Mouse (Mus musculus) megakaryocyte, adult 5-6 weeks (primary cell): Measurements from ENCODE around the gene Nvl. TPM values are rescaled to one million over a fixed set of nuclear protein-coding genes. Genes with fewer than 3 reads are reported as not detected.

ENCODE experiments used
- ATAC-seq: 2 replicates; pipeline ENCODE4 v1.8.0; 2016; ENCODE audit warnings: mild to moderate bottlenecking, inconsistent platforms; ENCODE audit not compliant: poor library complexity, severe bottlenecking
- total RNA-seq, 2 experiments: library from RNA; stranded (forward) in 1 of 2; stranded (reverse) in 1 of 2; fragments of 153-499, 151-499 nt in 1 of 2; fragments of 221-1000, 200-1000 nt in 1 of 2; gene quantifications; 2 replicates each; pipeline versions ENCODE4 v1.2.3 to v1.2.4; 2015 to 2017

Gene Nvl
- 19.8 and 22.7 TPM in 2 replicates for total RNA-seq (2015)
- total RNA-seq (2017), result 14.0 and 18.1 TPM in 2 replicates

DNA sequence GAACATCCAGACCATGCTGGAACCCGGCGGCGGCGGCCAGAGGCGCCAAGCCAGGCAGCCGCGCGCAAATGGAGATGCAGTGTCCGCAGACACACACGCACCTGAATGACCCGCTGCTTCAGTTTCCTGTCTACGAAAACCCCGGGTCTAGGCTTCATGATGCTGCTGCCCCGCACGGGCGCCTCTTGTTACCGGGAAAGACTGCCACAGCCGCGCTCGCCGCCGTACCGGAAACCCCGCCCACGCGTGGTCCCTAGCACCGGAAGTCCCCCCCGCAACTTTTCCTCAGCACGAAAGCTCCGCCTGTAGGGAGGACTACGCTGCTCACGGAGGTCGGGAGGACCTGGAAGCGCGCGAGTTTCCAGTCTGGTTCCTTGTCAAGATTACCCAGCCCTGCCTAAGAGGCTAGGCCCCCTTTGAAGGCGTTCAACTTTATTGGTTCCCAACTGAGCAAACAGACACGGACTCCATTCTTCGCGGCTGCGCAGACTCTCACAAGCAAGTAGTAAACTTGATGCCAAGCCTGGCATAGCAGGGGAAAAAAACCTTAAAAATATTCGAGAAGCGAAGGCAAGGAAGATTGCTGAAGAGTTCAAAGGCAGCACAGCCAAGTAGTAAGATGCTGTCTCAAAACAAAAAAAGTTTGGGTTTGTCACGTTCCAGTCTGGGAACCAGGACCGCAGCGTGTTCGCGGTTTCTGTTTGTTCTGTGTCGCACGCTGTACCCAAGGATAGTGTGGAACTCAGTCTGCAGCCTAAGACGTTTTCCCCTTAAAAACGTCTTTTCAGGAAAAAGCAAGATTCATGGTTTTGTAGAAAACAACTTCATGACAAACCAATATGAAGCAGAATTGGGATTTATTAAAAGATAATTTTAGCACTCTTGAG is at the start of gene Nvl, which contains the start of gene Cnih4:
Gene Nvl, minus strand, starts transcription at position 255 of the 887 bp plus-strand sequence.
Gene Cnih4, plus strand, starts transcription at position 744 of the 887 bp plus-strand sequence.
- ATAC-seq, result peak; percentile 96

DNA sequence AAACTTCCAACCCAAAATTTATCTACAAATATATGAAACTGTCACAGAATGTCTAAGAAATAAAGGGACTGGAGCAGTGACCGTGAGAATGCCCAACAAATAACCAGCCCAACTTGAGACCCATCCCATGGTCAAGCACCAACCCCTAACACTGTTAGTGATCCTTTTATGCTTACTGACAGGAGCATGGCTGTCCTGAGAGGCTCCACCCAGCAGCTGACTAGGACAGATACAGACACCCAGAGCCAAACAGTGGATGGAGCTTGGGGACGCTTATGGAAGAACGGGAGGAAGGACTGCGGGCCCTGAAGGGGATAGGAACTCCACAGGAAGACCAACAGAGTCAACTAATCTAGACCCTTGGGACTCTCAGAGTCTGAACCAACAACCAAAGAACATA is 44.9 kb upstream of the Nvl start:
- no peak for ATAC-seq

DNA sequence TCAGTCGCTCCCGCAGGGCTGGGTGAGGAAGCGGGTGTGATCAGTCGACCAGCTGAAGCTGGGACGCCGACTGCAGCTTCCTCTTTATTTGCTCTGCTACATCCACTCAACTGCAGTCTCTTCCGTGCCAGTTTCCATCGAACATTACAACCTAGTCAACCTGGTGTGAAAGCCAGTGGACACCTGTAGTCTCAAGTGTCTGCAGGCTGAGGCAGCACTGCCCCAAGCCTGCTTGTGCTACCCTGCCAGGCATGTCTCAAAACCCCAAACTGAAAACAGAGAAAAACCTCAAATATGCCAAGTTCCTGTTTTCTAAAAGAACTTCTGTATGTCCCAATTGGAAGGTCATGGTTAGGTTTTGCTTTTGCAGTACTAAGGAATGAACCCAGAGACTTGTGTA is 26.2 kb upstream of the Nvl start:
- peak; percentile 93 for ATAC-seq

DNA sequence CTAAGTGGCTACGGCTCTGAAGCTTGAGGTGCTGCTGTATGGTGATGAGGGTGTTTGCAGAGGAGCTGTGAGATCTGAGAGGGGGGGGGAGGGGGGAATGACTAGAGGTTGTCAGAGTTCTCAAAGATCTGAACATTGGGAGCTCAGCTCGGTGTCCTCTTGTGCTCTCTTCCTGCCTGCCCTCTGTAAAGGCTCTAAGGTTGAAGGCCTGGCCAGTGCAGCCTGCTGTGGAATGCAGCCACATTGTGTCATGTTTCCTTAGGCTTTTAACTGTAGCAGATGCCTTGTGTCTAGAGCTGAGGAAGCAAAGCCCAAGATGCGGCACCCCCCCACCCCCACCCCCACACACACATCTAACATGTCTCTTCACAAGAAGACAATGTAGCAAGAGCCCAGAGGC is 24.4 kb upstream of the Nvl start:
- no peak for ATAC-seq

DNA sequence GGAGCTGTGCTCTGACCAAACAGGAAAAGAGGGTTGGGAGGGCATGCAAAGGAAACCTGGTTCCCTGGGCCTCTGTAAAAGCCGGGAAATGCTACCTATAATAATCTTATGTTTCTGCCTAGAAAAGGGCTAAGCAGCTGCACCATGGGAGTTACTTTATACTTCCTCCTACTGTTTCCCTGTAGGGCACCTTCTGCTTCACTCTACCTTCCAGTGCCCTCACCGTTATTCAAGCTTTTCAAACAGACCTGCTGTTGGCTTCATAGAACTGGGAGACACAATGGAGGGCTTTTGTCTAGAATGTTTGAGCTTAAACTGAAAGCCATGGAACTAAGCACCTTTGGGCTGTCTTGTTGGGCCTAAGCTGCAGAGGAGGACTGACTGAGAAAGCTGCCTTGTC is 23.8 kb upstream of the Nvl start:
- no peak for ATAC-seq

DNA sequence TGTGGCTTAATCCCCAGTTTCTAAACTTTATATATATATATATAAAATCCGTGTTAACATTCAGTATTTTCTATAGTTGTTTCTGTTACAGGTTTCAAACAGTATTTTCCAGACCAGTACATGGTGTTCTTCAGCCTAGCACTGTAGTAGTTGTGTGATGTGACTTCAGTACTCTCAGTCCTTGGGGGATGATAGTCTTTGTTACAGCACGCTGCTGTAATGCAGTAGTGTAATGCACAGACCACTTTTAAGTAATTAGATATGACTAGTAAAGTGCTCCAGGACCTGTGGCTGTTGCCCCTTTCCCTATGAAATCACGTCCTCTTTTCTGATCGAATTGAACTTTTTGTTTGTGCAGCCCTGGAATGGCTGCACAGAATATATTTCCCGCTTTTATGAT is 7.5 kb upstream of the Nvl start:
- ATAC-seq, result no peak

DNA sequence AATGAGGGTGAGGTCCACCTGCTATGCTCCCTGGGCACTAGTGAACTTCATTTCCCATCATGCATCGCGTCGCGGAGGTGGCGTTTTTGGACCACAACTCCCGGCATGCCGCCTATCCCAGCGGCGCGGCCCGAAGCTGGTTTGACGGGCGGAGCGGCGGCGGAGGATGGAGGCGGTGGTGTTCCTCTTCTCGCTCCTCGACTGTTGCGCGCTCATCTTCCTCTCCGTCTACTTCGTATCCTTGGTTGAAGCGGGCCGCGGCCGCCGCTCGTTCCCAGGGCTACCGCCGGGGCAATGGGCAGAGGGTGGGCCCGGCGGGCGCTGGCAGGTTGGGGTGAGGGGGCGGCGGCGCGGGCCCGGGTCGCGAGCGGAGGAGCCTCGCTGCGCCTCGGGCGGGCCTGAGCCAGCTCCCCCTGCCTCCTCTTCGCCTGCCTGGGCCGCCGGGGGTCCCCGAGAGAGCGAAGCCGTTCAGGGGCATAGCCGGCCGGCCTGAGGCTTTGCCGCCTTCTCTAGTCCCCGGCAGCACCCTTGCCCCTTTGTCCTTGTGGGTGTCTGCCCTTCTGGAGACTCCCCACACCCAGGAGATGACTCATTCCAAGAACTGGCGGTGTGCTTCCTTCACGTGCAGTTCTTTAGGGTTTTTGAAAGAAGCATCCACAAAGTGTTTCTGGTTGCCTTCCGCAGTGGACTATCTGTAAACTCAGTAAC is 7.0 kb upstream of the Nvl start:
- peak; percentile 99 for ATAC-seq

DNA sequence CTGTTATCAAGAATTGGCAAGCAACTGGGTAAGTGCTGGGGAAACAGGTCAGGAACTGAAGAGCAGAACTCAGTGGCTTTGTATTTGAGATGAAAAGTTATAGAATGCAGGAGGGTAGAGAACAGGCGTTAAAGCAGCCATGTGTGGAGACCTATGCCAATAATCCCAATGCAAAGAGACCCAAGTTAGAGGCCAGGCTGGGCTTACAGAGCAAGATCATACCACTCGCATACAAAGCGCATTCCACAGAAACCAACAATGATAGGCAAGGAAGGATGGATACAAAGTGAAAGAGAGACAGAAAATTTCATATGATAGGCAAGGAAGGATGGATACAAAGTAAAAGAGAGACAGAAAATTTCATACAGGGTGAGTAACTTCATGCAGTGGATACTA is 6.4 kb upstream of the Nvl start:
- ATAC-seq, result no peak

DNA sequence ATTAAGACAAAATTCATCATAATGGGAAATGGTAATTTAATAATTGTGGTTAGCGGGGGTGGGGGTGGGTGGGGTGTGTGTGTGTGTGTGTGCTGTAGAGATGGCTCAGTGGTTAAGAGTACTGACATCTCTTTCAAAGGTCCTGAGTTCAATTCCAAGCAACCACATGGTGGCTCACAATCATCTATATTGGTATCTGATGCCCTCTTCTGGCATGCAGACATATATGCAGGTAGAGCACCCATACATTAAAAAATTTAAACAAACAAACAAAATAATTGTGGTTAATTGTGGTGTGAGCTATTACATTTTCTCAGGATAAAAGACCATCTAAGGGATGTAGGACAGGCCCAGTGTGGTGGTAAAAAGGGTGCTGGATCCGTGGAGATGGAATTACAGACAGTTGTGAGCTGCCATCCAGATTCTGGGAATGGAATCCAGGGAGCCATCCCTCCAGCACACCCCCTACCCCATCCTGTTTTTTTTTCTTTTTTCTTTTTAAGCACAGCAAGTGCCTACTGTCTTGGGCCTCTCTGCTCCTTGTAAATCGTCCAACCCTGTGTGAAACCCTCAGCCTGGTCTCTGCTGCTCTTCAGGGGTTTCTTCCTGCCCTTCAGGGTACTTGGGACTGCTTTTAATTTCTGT is 5.5 kb upstream of the Nvl start:
- ATAC-seq, result no peak

DNA sequence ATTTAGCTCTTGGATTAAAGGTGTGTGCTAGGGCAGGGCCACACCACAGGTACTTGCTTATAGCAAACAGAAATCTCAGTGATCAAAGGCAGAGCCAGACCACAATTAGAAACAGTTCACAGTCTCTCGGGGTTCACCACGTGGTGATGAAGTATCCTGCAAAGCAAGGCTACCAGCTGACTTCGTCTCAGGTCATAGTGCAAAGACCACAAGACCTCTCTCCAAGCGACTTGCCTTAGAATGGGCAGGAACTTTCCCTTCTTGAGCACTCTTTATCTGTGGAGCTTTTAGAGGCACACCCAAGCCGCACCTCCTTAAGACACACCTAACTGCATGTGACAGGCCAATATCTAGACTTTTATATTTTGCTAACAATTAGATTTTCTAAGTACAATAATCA is 4.5 kb upstream of the Nvl start:
- ATAC-seq, result no peak

DNA sequence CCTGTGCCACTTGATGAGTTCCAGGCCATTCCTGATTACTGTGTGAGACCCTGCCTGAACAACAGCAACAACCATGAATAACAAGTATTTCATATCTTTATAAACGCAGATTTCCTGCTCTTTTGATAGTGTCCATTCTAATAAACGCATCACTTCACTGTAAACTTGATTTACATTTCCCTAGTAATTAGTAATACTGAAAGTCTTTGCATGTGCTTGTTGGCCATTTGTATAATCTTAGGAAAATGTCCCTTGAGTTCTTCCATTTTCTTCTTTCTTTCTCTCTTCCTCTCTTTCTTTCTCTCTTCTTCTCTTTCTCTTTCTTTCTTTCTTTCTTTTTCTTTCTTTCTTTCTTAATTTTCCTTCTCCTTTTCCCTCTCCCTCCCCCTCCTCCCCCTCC is 2.2 kb upstream of the Nvl start:
- ATAC-seq, result no peak

DNA sequence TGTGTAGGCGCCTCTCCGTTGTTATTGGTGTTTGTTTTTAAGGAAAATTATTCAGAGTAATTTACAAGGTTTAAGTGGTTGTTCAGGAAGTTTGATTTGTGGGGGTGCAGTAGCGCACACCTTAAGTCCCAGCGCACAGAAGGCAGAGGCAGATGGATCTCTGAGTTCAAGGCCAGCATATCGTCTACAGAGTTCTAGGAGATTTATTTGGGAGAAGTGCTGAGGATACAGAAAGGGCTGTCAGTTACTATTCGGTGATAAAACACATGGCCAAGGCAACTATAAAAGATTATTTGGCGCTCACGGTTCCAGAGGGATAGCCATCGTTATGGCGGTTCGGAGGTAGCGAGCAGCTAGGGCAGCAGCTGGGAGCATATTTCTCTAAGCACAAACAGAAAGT is 962 bp upstream of the Nvl start:
- no peak for ATAC-seq

DNA sequence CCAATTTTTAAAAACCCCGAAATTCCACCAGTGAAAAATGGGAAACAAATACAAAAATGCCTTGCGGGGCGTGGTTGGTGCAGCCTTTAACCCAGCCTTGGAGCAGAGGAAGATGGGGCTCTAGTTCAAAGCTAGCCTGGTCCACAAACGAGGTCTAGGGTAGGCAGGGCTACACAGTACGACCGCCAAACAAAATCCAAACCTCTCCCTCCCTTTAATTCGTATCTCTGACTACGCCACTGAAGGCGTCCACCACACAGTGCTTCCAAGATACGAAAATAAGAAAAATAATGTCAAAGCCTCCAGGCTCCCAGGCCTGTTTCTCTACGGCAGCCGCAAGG is 425 bp downstream of the Nvl start:
- peak; percentile 14; the same call in 1 of the 2 replicates for ATAC-seq

DNA sequence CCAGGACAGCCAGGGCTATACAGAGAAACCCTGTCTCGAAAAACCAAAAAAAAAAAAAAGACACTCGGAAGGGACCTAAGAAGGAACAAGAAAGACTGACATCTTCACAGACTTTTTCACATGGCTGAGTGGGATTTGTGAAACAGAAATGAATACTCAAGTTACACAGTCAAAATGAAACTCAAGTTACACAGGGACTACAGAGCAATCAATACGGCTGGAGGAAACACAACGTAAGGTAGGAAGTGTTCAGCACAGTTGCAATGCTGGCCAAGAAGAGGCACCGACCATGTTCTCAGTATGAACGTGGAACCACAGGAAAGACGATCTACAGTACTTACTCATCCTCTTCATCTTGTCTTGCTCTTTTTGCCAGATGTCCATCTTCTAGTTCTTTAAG is 5.3 kb downstream of the Nvl start:
- ATAC-seq, result no peak

DNA sequence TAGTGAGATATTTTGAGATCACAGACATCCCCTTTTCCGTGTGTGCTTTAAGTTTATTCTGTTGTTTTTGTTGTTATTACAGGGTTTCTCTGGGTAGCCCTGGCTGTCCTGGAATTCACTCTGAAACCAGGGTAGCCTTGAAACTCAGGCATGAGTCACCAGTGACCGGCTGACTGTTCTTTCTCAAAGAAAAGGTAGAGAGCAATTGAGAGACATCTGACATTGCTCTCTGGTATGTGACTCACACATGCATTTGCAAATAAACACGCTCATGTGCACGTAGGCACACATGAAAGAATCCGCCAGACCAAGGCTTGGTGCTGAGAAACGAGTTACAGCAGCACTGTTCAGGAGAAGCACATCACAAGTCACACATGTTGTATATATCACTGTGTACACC is 12.1 kb downstream of the Nvl start:
- ATAC-seq, result no peak

DNA sequence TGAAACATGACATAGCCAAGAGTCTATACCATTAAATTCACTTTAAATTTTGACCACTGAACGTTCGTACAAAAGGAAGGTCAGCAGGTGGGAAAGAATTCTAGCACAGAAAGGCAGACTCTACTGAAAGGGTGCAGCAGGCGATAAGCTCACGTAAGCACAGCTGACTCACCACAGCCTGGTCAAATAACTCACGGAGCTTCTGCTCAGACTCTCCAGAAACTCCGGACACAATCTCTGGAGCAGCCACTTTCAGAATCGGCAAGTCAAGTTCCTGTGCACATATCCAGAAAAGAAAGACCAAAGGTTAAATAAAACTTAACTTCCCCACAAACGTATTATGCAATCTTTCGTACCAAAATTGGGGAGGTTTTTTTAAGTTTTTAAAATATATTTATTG is 17.2 kb downstream of the Nvl start:
- ATAC-seq, result no peak

DNA sequence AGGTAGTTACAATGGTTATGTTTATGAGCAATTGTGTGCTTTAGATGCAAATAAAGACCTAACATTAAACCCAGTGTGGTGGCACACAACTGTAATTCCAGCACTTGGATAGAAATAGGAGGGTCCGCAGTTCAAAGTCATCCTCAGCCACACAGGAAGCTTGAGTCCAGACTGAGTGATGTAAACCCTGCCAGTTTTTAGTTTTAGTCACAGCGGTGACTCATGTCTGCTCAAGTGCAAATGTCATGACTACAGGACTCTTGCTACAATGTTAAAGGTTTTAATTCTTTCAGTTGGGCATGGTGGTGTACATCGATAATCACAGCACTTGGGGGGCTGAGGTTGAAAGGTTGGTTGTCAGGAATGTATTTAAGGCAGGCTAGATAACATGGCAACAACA is 18.1 kb downstream of the Nvl start:
- ATAC-seq, result no peak

DNA sequence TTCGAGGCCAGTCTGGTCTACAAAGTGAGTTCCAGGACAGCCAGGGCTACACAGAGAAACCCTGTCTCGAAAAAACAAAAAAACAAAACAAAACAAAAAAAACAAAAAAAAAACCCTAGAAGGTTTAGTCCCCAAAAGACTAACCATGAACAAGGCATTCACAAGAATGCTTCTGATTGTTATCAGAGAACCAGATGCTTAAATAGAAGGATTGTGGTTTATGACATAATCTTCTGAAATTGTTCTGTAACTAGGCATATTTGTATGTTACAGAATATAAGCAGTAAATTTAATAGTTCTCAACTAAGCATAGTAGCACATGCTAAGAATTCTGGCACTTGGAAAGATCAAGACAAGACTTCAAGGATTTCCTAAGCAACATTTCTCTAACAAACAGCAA is 19.9 kb downstream of the Nvl start:
- ATAC-seq, result no peak

DNA sequence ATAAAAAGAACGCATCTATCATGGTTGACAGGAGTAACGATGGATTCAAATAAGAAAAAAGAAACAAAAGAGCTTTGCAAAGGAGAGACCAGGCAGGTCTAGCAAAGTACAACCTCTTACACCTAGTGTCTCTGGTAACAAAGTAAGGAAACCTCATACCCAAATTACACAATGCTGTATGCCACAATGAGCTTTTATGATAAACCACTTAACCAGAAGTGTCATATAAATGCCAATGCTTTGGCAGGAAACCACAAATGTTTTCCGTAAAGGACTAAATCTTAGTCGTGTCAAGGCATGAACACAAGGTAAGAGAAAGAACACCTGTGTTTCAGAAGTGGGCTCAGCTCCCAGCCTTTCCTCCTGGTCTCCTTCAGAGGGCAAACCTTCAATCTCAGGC is 26.9 kb downstream of the Nvl start:
- ATAC-seq, result no peak

DNA sequence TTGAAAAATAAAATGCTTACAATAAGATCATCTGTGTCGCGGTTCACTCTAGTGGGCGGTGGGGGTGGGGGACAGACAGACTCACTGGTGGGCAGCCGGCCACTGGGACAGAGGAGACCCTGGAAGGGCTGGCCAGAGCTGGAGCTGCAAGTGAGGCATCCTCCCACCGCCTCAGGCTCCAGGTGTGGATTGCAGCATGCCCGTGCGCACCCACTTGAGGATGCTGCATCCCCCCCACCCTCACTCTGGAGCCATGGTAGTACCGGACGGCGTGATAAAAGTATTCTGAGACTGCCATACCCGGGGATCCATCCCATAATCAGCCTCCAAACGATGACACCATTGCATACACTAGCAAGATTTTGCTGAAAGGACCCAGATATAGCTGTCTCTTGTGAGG is 54.0 kb downstream of the Nvl start:
- no peak for ATAC-seq

DNA sequence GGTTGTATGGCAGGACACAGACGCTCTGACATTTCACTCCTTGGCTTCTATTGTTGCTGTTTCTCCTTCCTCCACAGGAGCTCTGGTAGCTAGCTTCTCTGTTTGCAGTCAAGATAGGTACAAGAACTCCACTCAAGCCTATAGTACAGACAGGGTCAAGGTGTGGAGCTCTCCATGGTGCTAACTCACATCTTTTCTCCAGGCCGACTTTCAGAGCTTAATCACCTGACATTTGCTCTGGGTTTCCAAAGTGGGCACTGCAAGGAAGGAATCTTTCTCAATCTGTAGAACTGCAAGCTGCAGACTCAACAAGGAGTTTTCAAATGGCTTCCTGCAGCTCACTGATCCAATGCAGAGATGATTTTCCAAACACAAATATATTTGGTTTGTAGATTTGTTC is 60.0 kb downstream of the Nvl start:
- ATAC-seq, result no peak

DNA sequence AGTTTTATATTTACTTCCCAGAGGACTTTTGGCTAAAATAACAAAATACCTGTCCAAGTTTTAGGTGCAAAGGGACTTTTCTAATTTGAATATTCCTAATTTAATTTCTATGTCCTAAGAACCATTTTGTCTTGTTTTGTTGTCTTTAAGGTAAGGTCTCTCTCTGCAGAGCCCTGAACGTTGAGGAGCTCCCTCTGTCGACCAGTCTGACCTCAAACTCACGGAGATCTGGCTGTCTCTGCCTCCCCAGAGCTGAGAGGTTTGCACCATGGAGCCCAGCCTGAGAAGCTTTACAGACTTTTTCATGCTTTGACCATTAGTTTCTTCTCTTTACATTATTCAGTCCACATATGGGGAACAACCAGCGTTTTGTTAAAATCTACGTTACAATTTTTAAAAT is 70.9 kb downstream of the Nvl start:
- ATAC-seq, result no peak
